Mouse (Mus musculus): ENCODE measurements around the gene Nfia.

DNA sequence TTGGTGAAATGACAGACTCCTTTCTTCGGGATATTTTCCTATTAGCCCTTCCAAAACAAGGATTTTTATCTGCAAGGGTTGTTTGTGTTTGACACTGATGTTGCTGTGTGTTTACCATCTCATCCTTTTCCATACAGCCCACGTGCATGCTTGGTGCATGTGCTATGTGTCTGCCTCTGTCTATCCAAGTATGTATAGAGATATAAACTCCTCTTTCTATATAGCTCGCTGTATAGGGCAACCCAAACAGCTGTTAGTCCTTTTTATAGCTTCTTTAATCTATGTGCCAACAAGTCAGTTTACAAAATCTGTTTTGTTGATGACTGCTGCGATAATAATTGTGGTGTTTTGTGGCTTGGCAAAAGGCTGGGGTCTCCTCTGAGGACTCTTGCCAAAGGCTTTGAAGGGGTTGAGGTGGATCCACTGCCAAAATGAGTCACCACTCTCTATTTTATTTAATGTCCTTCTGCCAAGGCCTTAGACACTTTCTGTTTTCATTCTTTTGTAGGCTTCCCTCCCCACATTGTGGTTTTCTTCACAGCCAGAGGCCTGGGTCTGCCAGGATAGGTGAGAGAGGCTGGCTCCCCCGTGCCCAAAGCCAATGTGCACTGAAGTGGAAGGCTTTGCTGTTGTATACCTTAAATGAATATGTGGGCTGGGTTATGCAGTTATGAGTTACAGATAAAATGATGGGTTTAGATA is 154.2 kb downstream of the Nfia start:
- no peak for TF ChIP-seq GATA1 (IDR thresholded peaks at IDR 0.05; ENCODE audit: borderline replicate concordance, low read length)
- TF ChIP-seq FLI1 (IDR thresholded peaks at IDR 0.05; ENCODE audit: low read length), result no peak
